Mouse (Mus musculus) heart, adult 2 months (tissue): Measurements from ENCODE around the gene Lrrc8c.

Source experiments
- CTCF ChIP-seq: fragments of 200-600 bp; IDR thresholded peaks from 2 replicates; pipeline ENCODE4 v1.8.1; 2022; ENCODE audit warnings: antibody characterized with exemption, mild to moderate bottlenecking, moderate library complexity
- EP300 ChIP-seq: fragments of 200-500 bp; IDR thresholded peaks from 2 replicates; pipeline ENCODE4 v1.6.1; 2011; ENCODE audit warnings: low read depth, low read length, control low read depth; ENCODE audit not compliant: insufficient read depth
- POLR2A ChIP-seq: fragments of 200-500 bp; IDR thresholded peaks from 2 replicates; pipeline ENCODE4 v1.6.1; 2011; ENCODE audit warnings: mild to moderate bottlenecking, low read depth, low read length, control low read depth; ENCODE audit not compliant: insufficient read depth

- TF ChIP-seq POLR2A (no peak), EP300 (no peak), CTCF (no peak)
Observed at GRCm38 (mm10) chr5:105587471-105587870, 68.3 kb downstream of the Lrrc8c start.
